Mouse (Mus musculus) megakaryocyte, adult 5-6 weeks (primary cell): Measurements from ENCODE around the gene Zfp954. TPM values are rescaled to one million over a fixed set of nuclear protein-coding genes. Genes with fewer than 3 reads are reported as not detected.
"Not testable (repeated sequence)": the region's sequence is repeated elsewhere in the genome, so short reads cannot be mapped to it uniquely, and the experiment has no call there.

Source experiments
- ATAC-seq: 2 replicates; pipeline ENCODE4 v1.8.0; 2016; ENCODE audit warnings: mild to moderate bottlenecking, inconsistent platforms; ENCODE audit not compliant: poor library complexity, severe bottlenecking
- total RNA-seq, 2 experiments: library from RNA; stranded (forward) in 1 of 2; stranded (reverse) in 1 of 2; fragments of 153-499, 151-499 nt in 1 of 2; fragments of 221-1000, 200-1000 nt in 1 of 2; gene quantifications; 2 replicates each; pipeline versions ENCODE4 v1.2.3 to v1.2.4; 2015 to 2017

The Zfp954 gene
- total RNA-seq (2015), result 9.4 and 13.4 TPM in 2 replicates
- 11.6 and 12.4 TPM in 2 replicates for total RNA-seq (2017)

GRCm38 (mm10) chr7:7120921-7121601 is at the start of gene Zfp954:
TSS of gene Zfp954 (minus strand) at chr7:7121488.
- ATAC-seq, result peak; percentile 94

- ATAC-seq, result no peak
Observed at GRCm38 (mm10) chr7:7145991-7146608, 24.8 kb upstream of the Zfp954 start.

GRCm38 (mm10) chr7:7144215-7144614 is 22.9 kb upstream of the Zfp954 start:
- no peak for ATAC-seq

- ATAC-seq, result peak; percentile 99
Observed at GRCm38 (mm10) chr7:7136379-7136866, 15.1 kb upstream of the Zfp954 start, which contains the start of gene Zfp773. TSS of gene Zfp773 (minus strand) at chr7:7136755.

GRCm38 (mm10) chr7:7132751-7133150 is 11.5 kb upstream of the Zfp954 start:
- ATAC-seq, result no peak

DNA sequence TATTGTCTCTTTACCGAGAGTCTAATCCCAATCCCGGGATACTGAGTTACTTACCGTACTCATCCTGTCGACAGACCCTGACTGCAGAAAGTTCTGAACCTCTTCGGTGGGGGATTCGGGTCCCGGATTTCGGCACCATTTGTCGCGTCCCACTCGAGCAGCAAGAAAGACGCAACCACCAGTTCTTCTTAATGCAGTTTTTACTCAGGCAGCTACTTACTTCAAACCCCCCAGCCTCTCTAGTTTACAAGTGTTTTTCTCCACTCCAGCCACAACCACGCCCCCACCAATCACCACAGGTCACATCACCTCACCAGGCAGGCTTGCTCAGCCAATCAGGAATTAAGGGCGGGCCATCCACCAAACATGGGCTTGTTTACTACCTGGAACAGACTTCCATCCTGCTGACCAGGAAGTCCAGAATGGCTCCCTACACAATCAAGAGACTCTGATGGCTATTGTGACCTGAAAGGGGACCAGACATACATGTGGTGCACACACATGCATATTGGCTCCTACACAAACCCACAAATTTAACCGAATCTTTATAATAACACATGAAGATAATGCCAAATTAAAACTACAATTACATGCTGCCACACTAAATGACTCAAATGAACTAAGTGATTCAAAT is 9.3 kb upstream of the Zfp954 start:
- not testable (repeated sequence) for ATAC-seq

GRCm38 (mm10) chr7:7121602-7121980 is 303 bp upstream of the Zfp954 start:
- no peak for ATAC-seq

- ATAC-seq, result no peak
Observed at GRCm38 (mm10) chr7:7118441-7118840, 2.8 kb downstream of the Zfp954 start.

DNA sequence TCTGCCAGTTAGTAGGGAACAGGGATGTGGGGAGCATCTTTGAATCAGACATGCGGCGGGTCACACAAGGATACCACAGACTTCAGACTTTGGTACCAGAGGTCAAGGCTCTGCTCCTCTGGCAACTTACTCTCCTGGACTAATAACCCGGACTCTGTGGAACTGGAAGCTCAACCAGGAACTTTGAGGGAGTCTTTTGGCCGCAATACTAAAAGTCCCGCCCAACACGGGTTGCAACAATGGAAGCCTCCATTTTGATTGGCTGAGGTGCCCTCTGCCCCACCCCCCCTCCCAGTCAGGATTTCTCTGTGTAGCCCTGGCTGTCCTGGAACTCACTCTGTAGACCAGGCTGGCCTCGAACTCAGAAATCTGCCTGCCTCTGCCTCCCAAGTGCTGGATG is 12.8 kb downstream of the Zfp954 start:
- ATAC-seq, result no peak

Other genes with a start within 250 kb of the Zfp954 start
- not detected in 2 replicates for gene Aurkc, start 126.2 kb downstream of the Zfp954 start, total RNA-seq (2015)
- not detected in 2 replicates for gene Aurkc, start 126.2 kb downstream of the Zfp954 start, total RNA-seq (2017)
- gene Zfp773, start 15.3 kb upstream of the Zfp954 start, total RNA-seq (2015), result 0.31 and 0.43 TPM in 2 replicates
- gene Zfp773, start 15.3 kb upstream of the Zfp954 start, total RNA-seq (2017), result 1.4 and 1.7 TPM in 2 replicates
- gene Zfp418, start 49.8 kb upstream of the Zfp954 start, total RNA-seq (2015), result 0.89 and 2.7 TPM in 2 replicates
- 1.4 and 1.8 TPM in 2 replicates for gene Zfp418, start 49.8 kb upstream of the Zfp954 start, total RNA-seq (2017)
- 2.1 and 2.2 TPM in 2 replicates for gene Zfp772, start 88.5 kb upstream of the Zfp954 start, total RNA-seq (2015)
- 1.7 and 2.5 TPM in 2 replicates for gene Zfp772, start 88.5 kb upstream of the Zfp954 start, total RNA-seq (2017)
- gene Vmn2r29, start 125.8 kb upstream of the Zfp954 start, total RNA-seq (2015), result not detected in 2 replicates
- gene Vmn2r29, start 125.8 kb upstream of the Zfp954 start, total RNA-seq (2017), result 0.70 TPM in 1 of 2 replicates, not detected in the other
- gene Gm45844, start 156.8 kb upstream of the Zfp954 start, total RNA-seq (2015), result not detected in 2 replicates
- 0.37 TPM in 1 of 2 replicates, not detected in the other for gene Gm45844, start 156.8 kb upstream of the Zfp954 start, total RNA-seq (2017)
- 27.5 and 29.6 TPM in 2 replicates for gene Clcn4, start 179.4 kb upstream of the Zfp954 start, total RNA-seq (2015)
- 42.1 and 67.7 TPM in 2 replicates for gene Clcn4, start 179.4 kb upstream of the Zfp954 start, total RNA-seq (2017)
- gene Vmn2r30, start 216.1 kb upstream of the Zfp954 start, total RNA-seq (2015), result 0.07 TPM in 1 of 2 replicates, not detected in the other
- not detected in 2 replicates for gene Vmn2r30, start 216.1 kb upstream of the Zfp954 start, total RNA-seq (2017)